Mouse (Mus musculus): ENCODE measurements around the gene Hsd17b13.
"Not testable (repeated sequence)": the region's sequence is repeated elsewhere in the genome, so short reads cannot be mapped to it uniquely, and the experiment has no call there.

Gene Hsd17b13

GRCm38 (mm10) chr5:103980705-103981560, 3.7 kb upstream of the Hsd17b13 start:
- DNase-seq, result no peak

DNA sequence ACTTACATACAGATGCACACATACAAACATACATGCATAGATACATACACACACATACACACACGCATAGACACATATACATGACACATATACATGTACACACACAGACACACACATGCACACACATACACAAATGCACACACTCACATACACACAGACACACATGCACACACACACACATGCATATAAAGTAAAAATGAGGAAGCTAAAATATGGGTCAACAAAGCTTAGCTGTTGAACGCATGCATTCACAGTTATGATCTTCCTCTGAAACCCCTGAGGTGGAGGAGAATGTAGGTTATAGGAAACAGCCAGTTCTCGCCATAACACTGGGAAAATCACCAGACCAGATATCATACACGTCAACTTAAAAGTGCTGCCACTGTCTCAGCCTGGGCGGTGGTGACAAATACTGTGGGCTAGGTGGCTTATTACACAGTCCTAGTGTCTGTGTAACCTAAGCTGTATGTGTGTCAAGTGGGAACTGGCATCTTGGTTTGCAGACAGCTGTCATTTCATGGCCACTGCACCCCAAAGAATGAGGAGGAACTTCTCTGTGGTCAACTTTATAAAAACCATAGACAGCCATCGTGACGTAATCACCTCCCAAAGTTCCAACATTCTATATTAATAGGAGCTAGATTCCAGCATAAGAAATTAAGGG, 829 bp upstream of the Hsd17b13 start:
- no peak for DNase-seq

DNA sequence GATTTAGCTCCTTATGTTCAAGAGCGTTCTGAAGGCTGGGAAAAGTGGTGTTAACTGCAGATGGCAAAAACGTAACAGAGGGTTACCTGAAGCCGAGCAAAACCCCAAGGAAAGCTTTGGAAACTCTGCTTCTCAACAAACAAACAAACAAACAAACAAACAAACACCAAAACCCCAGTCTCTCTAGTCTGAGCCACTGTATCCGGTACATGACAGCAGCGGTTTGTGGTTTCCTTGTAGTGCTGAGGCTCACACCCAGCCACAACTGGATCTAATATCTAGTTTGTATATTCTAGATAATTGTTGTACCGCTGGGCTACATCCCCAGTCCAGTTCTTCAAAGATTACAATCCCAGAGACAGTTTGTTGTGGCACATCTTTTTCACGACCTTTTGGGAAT, 1.5 kb downstream of the Hsd17b13 start:
- DNase-seq, result no peak

- DNase-seq, result no peak
Observed at GRCm38 (mm10) chr5:103972801-103973200, 4.4 kb downstream of the Hsd17b13 start.

DNA sequence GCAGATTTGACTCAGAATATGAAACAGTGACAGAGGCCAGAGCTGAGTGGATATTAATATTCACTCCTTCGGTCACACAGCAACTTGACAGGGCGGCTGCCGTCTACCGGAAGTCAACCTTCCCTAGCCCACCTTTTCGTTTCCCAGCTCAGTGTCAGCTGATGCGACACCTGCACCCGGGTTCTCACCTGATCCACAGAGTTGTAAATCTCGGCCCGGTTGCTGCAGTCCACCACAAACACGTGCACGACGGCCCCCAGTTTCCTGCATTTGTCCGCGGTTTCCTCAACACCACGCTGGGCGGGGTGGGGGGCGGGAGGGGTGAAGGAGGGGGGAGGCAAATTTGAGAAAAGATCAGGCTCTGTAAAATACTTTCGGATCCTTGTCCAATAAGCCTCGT, 4.8 kb downstream of the Hsd17b13 start:
- no peak for DNase-seq

- DNase-seq, result no peak
Observed at GRCm38 (mm10) chr5:103971051-103971450, 6.2 kb downstream of the Hsd17b13 start.

DNA sequence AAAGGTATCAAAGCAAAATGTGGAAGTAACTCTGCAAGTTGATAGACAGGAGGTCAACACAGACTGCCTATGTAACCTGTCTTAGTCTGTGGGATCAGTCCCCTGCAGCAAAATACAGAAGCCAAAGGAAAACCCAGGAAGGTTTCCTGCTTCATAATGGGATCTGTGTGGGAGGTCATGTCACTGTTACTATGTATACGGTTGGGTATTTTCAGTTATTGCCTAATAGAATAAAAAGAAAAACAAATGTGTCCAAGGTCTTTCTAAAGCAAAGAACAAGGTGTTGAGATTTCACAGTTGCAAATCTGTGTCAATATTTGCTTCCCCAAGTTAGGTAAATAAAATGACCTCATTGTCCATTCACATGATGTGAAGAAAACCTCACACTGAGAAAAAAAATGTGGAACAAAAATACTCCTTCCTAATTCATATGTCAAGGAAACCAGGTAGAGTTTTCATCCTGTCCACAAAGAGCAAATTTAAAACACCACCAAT, 14.2 kb downstream of the Hsd17b13 start:
- DNase-seq, result no peak

- DNase-seq, result no peak
Observed at GRCm38 (mm10) chr5:103954638-103955037, 22.6 kb downstream of the Hsd17b13 start.

DNA sequence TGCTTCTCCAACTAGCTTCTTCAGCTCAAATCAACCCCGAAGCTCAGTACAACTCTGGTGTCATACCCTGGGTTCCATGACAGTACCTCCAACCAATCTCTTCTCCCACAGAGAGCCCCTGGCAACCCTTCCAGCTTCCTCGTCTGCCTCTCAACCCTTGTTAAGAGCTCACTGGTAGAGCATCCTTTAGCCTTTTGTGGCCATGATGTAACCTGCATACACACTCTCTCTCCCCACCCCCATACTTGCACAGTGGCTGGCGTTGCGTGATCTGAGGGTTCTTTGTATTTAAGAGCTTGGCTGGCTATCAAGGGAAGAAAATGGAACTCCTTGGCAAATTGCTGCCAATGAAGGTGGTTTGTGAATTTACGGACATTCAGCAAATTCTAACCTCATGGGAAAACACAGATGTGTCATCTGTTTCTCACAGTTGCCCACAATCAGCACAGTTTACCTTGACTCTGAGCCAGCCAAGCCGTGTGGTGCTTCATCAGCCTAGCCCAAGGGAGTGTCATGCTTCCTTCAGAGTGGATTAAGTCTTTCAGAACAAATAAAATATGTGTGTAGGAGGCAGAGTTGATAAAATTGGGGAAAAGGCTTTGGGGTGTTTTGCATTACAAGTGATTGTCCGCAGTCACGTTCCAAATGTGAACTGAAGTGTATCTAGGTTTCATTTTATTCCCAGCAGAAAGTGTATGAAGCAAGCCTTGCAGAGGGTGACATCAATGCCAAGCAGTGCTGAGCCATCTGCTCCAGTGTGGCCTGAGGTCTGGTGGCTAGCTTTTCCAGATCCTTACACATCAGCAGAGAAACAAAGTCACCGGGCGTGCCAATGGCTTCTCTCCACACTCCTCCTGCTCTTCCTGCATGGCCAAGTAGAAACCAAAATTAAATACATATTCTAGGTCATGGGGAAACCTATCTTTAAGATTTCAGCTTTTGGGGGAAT, 23.8 kb downstream of the Hsd17b13 start:
- no peak for DNase-seq

DNA sequence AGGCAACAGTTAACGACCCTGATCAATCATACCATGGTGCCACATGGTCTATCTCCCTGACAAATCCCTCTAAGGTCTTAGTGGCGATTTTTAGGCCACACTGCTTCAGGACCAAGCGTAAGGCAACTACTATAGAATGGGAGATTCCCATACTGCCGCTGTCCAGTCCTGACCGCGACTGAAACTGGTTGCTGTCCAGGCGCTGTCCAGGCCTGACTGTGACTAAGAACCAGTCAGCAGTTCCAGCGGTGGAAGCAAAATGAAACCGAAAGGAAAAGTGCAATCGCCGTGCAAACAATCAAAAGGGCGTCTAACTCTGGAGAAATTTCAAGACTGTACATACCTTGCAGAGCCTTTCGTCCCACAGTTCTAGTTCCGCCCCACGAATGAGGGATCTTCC, 27.1 kb downstream of the Hsd17b13 start:
- not testable (repeated sequence) for DNase-seq

DNA sequence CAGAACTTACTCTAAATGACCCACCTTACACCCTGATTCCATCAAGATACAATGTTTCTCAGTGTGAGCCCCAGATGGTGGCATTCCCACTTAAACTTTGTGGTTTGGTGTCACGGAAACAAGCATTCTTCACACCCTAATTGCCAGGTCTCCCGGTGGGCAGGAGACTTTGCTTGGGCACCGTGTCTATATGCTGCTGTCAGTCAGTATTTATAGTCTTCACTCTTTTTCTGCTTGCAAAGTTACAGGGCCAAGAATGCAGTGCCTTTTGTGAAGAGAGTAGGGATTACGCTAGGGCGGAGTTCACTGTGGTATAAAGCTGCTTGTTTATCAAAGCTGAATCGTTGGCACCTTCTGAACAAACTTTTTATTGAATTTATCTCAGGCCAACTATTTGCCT, 34.0 kb downstream of the Hsd17b13 start:
- no peak for DNase-seq

DNA sequence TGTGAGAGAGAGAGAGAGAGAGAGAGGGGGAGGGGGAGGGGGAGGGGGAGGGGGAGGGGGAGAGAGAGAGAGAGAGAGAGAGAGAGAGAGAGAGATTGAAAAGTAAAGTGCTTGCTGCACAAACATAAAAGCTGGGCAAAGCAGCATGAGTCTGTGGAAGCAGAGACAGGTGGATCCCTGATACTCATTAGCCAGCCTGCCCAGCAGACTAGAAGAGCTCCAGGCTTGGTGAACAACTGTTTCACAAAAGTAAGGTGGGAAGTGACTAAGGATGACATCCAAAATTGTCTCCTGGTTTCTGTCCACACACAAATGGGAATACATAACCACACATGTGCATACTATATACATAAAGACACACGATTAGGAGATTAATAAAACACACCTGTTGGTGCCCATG, 37.4 kb downstream of the Hsd17b13 start:
- DNase-seq, result no peak

- DNase-seq, result no peak
Observed at GRCm38 (mm10) chr5:103939350-103939652, 37.9 kb downstream of the Hsd17b13 start.

- no peak for DNase-seq
Observed at GRCm38 (mm10) chr5:103938547-103939349, 38.5 kb downstream of the Hsd17b13 start.

GRCm38 (mm10) chr5:103936906-103937589, 40.2 kb downstream of the Hsd17b13 start:
- DNase-seq, result no peak

DNA sequence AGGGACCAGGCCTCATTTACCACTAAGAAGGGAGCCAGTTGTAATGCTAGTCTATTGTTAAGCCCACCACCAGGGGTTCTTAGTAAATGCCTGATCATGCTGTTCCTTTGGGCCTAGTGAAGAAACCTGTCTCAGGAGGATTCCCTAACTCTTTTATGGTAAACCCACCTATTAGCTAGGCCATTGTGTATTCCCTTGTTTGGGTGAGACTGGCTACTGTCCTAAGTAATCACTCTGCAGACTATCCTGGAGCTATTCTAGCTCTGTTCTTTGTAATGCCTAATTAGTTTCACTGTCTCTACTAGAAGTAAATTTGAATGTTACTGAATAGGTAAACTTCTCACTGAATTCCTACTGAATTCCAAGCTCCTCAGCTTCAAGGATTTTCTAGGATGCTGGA, 45.3 kb downstream of the Hsd17b13 start:
- not testable (repeated sequence) for DNase-seq

DNA sequence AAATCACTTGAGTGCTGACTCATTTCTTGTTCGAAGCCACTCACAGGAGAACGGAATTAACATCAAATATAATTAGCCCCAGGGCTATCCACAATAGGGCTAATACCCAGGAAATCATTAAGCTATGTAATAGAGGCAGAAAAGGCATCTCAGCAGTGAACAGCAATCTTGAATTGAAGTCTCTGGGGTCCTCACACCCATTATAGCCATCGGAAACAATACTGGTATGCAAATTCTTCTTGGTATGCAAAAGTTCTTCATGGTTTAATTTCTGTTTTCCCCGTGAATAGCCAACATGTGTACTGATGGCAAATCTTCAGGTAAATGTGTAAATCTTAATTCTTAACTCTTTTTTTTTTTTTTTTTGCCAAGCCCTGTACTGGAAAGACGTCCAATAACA, 46.7 kb downstream of the Hsd17b13 start:
- DNase-seq, result no peak

GRCm38 (mm10) chr5:103928196-103928550, 49.0 kb downstream of the Hsd17b13 start:
- no peak for DNase-seq

DNA sequence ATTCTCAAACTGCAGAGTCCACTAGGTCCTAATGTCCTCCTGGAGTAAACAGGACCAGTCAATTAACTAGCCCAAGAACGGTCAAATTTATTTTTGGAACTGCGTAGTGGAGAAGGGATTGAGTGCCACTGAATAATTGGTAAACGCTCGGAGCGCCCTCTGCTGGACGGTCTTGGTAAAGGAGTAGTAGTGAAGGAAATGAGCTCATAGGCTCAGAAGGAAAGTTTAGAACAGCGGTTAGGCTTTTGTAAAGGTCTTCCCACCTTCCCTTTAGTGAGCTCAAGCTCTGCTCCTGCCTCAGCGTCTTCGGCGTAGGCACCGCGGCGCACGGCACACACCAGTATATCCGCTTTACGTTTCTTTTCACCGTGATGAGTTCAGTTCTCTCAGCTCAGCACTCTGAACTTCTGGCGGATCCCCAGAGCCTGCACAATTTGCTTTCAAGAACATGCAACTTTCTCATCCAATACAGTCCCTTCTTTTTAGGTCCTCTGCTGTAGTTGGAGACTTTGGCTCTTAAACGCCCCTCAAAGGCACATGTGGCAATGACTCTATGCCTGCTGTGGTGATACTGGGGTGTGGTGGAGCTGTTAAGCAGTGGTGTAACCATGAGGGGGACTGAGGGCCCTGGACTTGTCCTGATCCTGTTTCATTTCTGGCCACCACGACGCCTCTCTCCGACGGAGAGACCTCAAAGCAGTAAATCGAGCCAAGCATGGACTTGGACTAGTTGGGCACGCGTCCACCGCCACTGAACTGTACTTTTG, 49.6 kb downstream of the Hsd17b13 start:
- DNase-seq, result peak; percentile 99

GRCm38 (mm10) chr5:103926398-103926797, 50.8 kb downstream of the Hsd17b13 start:
- no peak for DNase-seq

GRCm38 (mm10) chr5:103923755-103924154, 53.5 kb downstream of the Hsd17b13 start:
- no peak for DNase-seq

Data from right cerebral cortex, postnatal 4 days (tissue).